Mouse (Mus musculus) inflammation-experienced regulatory T-cells, adult 6 months (primary cell): ENCODE measurements around the gene Kcnh2. TPM values are rescaled to one million over a fixed set of nuclear protein-coding genes. Genes with fewer than 3 reads are reported as not detected.
A peak's percentile ranks its signal among the peaks of the same experiment; 100 is the strongest.

Experiments
- ATAC-seq: one replicate; pipeline ENCODE4 v1.8.0; 2017
- polyA plus RNA-seq, 3 experiments: library from polyadenylated mRNA; unstranded; fragments of 100-300 nt; shearing (Covaris generic); gene quantifications; one replicate each; pipeline ENCODE4 v1.2.1; 2017

The Kcnh2 gene
- polyA plus RNA-seq, 3 experiments from 2014 or later: 0.38 to 0.47 TPM; not detected in 1

- ATAC-seq: no peak
Measured at GRCm38 (mm10) chr5:24378700-24379099, 27.3 kb upstream of the Kcnh2 start.

GRCm38 (mm10) chr5:24374666-24375328 is 23.4 kb upstream of the Kcnh2 start:
- no peak for ATAC-seq

- ATAC-seq: no peak
Measured at GRCm38 (mm10) chr5:24374216-24374615, 22.8 kb upstream of the Kcnh2 start.

GRCm38 (mm10) chr5:24373807-24374206 is 22.4 kb upstream of the Kcnh2 start:
- ATAC-seq: no peak

- ATAC-seq: no peak
Measured at GRCm38 (mm10) chr5:24369767-24370166, 18.4 kb upstream of the Kcnh2 start.

GRCm38 (mm10) chr5:24366426-24366825 is 15.0 kb upstream of the Kcnh2 start:
- ATAC-seq: no peak

- no peak for ATAC-seq
Measured at GRCm38 (mm10) chr5:24365528-24365927, 14.1 kb upstream of the Kcnh2 start.

GRCm38 (mm10) chr5:24364963-24365362 is 13.6 kb upstream of the Kcnh2 start:
- ATAC-seq: no peak

- ATAC-seq: no peak
Measured at GRCm38 (mm10) chr5:24364508-24364907, 13.1 kb upstream of the Kcnh2 start, which contains the start of gene Nos3. Nos3 (plus strand) TSS chr5:24364810.

GRCm38 (mm10) chr5:24364061-24364460 is 12.7 kb upstream of the Kcnh2 start:
- ATAC-seq: no peak

- no peak for ATAC-seq
Measured at GRCm38 (mm10) chr5:24363467-24363866, 12.1 kb upstream of the Kcnh2 start.

- ATAC-seq: peak; percentile 81
Measured at GRCm38 (mm10) chr5:24360792-24361454, 9.5 kb upstream of the Kcnh2 start.

GRCm38 (mm10) chr5:24357461-24357860 is 6.1 kb upstream of the Kcnh2 start:
- ATAC-seq: peak; percentile 82

GRCm38 (mm10) chr5:24356764-24357163 is 5.4 kb upstream of the Kcnh2 start:
- ATAC-seq: no peak

- ATAC-seq: no peak
Measured at GRCm38 (mm10) chr5:24353327-24353726, 1.9 kb upstream of the Kcnh2 start.

GRCm38 (mm10) chr5:24352251-24352859 is 951 bp upstream of the Kcnh2 start:
- ATAC-seq: no peak

- ATAC-seq: peak; percentile 49
Measured at GRCm38 (mm10) chr5:24351701-24352171, 332 bp upstream of the Kcnh2 start.

- no peak for ATAC-seq
Measured at GRCm38 (mm10) chr5:24350531-24351250, 713 bp downstream of the Kcnh2 start.

GRCm38 (mm10) chr5:24350073-24350472 is 1.3 kb downstream of the Kcnh2 start:
- ATAC-seq: no peak

- no peak for ATAC-seq
Measured at GRCm38 (mm10) chr5:24348546-24348945, 2.9 kb downstream of the Kcnh2 start.

- ATAC-seq: peak; percentile 83
Measured at GRCm38 (mm10) chr5:24348128-24348527, 3.3 kb downstream of the Kcnh2 start.

GRCm38 (mm10) chr5:24347186-24347875 is 4.1 kb downstream of the Kcnh2 start:
- ATAC-seq: no peak
